Mouse (Mus musculus) monocyte, adult 5-6 weeks (primary cell): ENCODE results near the gene Polr3a. TPM values are rescaled to one million over a fixed set of nuclear protein-coding genes. Genes with fewer than 3 reads are reported as not detected.
A peak's percentile ranks its signal among the peaks of the same experiment; 100 is the strongest.

Experiments
- ATAC-seq: fragments of 153-309, 156-312 bp; replicated peaks from 2 replicates; pipeline ENCODE4 v1.8.0; 2017; ENCODE audit warnings: mild to moderate bottlenecking; ENCODE audit not compliant: low TSS enrichment, insufficient number of reproducible peaks, severe bottlenecking, poor library complexity, low FRiP score
- total RNA-seq: library from RNA; stranded (forward); fragments of 200-1000, 200-491, 200-594 nt; gene quantifications from 3 replicates; pipeline ENCODE4 v1.2.3, GENCODE M21; 2017

The Polr3a gene
- 17.4 to 27.5 TPM (median 19.8 TPM) in 3 replicates for total RNA-seq

- peak; percentile 90 for ATAC-seq
These were observed at the start of gene Polr3a, which contains the start of gene Rps24 for GRCm38 (mm10) chr14:24486773-24487227. Gene Polr3a (minus strand): TSS chr14:24487058. Gene Rps24 (plus strand): TSS chr14:24487125.

DNA sequence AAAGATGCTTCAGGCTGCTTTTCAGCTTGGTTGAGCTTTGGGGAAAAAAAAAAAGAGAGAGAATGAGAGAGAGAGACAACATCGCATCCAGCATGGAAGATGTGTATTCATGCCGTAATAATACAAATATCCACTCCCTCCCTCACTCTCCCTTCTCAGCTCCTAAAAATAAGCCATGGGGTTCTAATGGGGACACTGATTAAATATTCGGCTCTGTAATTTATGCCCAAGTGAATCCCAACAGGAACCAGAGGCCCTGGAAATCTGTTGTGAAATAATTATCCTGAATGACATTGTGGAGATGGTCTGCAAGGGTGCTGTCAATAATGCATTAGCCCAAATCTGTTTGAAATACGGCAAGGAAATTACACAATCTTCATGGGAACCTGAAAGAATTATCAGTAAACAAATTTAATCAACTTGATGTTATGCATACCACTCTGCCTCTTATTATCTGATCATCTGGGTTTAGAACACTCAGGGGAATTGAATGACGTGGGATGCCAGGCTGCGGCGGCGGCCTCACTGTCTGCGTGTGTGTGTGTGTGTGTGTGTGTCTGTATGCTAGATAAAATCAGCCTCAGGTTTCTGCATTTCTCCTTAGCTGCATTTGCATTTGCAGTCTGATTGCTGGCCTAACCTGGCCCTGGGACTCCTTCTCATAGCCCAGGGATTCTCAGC lies 48.1 kb upstream of the Polr3a start:
- ATAC-seq: no peak

DNA sequence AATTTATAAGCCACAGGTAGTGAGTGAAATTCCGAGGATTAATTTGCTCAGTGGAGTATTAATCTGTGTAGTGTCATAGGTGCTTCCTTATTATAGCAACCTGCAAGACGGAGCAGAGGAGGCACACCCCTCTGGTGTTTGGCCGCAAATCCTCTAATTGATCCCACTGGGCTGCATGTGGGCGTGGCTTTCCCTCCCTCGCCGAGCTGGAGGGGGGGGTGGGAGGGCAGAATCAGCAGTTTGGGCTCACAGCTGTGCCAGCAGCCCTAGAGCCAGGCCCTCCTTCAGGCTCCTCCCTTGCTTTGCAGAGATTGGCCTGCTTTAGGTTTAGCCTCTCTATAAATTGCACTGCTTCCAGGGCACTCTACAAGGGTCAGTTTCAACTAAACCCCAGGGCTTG lies 43.4 kb upstream of the Polr3a start:
- no peak for ATAC-seq

- ATAC-seq: no peak
These were observed 39.6 kb upstream of the Polr3a start for GRCm38 (mm10) chr14:24526440-24526839.

- no peak for ATAC-seq
These were observed 39.0 kb upstream of the Polr3a start for GRCm38 (mm10) chr14:24525677-24526415.

GRCm38 (mm10) chr14:24525137-24525536 lies 38.3 kb upstream of the Polr3a start:
- no peak for ATAC-seq

- no peak for ATAC-seq
These were observed 34.7 kb upstream of the Polr3a start for GRCm38 (mm10) chr14:24521597-24521996.

- ATAC-seq: no peak
These were observed 25.8 kb upstream of the Polr3a start for GRCm38 (mm10) chr14:24512527-24513161.

- ATAC-seq: no peak
These were observed 23.8 kb upstream of the Polr3a start for GRCm38 (mm10) chr14:24510679-24511078.

DNA sequence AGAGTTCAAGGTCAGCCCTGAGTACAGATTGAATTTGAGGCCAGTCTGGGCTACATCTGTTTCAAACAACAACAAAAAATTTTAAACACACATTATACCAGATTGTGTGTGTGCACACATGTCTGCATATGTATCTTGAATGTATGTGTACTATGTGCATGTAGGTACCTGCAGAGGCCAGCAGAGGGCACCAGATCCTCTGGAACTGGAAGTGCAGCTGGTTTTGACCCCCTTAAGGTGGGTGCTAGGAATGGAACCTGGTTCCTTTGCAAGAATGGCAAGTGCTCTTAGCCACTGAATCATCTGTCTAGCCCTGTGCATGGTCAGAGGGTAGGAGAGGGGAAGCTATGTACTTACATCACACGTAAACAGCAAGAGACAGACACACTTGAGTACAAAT lies 23.4 kb upstream of the Polr3a start:
- ATAC-seq: no peak

DNA sequence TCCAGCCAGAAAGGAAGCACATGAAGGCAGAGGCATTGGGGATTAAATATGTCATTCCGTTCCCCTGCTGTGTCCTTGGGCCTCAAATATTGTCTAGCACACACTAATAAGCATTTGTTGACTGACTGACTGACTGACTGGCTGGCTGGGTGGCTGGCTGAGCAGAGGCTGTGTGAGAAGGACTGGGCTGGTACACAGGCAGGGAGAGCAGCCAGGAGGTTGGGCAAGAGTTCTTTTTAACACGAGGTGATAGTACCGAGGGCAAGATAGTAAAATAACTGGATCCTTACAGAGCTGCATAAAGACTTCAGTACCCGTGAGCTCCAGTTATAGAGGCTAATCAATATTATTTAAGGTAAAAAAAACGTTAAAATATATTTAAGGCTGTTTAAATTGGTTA lies 22.7 kb upstream of the Polr3a start:
- ATAC-seq: no peak

DNA sequence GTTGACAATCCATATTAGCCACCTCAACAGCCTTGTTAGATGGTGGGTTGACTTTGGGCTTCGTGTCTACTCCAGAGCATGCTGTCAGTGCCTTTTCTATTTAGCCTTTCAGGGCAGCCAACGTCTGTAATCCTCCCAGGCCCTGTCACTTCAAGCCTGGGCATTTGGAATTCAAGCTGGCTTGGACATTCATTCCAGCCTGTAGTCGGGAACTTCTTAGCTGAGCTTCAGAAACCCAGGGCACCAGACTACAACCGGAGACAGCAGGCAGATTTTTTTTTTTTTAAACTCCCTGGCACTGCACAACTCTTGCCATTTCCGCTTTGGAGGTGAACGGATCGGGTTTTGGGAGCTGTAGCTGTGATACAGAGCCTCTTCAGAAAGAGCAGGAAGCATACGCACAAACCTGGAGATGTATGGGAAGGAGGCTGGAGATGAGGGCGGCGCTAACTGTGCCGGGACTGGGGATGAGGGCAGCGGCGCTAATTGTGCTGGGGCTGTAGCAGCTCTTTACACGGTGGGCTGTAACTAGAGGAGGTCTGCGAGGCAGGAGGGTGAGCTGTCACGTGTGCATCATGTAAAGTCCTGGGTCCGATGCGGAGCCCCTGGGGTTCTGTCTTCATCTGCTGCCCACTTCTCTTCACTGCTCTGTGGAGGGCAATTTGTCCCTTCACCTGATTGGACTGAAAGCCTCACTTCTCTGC lies 21.4 kb upstream of the Polr3a start:
- no peak for ATAC-seq

DNA sequence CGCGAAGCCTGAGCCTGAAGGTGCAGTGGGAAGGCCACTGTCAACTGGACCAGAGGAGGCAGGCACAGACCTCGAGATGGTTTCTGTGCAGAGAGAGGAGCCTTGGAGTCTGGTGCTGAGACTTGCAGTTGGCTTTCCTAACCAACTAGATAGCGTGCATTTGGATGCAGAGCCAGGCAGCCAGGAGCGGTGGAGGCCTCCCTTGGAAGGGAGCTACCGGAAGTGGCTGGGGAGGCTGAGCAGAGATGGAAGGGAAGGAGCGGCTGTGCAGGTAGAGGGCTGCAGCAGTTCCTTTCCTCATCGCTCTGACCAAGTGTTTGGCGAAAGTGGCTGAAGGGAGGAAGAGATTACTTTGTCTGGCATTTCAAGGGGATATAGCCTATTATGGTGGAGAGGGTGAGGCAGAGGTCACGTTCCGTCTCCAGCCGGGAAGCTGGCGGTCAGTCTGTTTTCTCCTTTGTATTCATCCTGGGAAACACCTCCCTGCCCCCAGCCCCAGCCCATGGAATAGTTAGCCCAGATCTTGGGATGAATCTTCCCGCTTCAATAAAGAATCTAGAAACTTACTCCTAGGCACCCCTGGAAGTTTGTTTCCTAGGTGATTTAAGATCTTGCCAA lies 20.7 kb upstream of the Polr3a start:
- no peak for ATAC-seq

- ATAC-seq: no peak
These were observed 14.4 kb upstream of the Polr3a start for GRCm38 (mm10) chr14:24501256-24501655.

DNA sequence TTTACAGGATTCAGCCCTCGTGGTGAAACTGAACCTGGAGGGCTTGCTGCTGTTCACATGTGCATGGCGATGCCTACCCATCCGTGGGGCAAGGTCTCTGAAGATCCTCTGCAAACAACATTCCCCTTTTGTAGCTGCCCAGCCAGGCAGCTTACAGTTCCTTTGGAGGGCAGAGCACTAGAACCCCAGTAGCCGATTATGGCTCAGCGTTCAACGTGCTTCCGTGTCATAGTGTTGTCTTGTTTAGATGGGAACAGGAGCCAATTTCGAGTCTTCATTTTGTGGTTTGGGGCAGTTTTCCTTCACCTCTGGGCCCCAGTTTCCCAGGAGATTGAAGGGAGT lies 14.0 kb upstream of the Polr3a start:
- no peak for ATAC-seq

DNA sequence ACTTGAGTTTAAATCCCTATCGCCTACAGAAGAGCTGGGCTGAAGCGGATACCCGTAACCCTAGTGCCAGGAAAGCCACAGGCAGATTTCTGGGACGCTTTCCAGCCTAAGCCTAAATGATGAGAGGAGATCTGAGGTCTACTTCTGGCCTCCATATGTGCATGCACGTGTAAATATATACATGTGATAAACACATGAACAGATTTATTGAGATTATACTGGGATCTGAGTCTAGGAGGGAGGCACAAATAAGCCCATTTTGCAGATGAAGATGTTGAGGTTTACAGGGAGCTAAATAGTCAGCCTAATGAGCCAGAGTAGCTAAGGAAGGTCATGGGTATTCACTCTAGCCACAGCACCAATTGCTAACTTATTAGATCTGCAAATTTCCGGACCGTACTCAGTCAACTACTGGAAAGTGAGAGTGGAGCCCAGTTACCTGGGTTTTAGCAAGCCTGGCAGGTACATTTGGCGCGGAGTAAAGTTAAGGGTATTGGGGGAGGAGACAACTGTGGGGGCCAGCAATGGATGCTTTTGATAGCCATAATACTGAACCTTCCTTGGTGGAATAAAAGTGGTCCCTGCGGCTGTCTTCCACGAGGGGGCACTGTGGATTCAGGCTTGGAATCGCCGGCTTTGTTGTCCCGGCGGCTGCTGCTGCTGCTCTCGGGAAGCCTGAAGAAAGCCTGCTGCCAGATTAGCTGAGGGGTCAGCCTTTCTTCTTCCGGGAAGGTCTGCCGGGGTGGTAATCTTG lies 13.4 kb upstream of the Polr3a start:
- peak; percentile 43 for ATAC-seq

DNA sequence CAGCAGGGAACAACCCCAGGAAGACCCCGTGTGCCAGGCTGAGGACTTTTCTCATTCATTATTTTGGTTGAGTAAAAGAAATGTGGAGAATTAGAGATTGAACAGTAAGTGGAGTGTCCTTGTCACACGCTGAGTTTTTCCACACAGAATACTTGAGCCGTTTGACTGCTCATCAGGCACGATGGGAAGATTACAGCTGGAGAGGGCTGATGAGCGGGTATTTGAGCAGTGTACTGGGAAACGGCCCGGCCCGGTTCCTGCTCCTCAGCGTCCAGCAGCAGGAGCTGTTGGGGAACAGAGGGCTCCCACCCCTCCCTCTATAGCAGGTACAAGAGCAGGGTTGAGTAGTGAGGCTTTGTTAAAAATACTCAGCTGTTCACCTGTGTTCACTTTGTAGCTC lies 12.6 kb upstream of the Polr3a start:
- no peak for ATAC-seq

GRCm38 (mm10) chr14:24498561-24499255 lies 11.8 kb upstream of the Polr3a start:
- no peak for ATAC-seq
